Mouse (Mus musculus) fibroblast of lung, adult 2 months (primary cell): ENCODE measurements around the gene Olfr92.

Experiments used
- DNase-seq: peaks from one replicate; pipeline ENCODE4 v3.0.0-alpha.2; 2011; ENCODE audit warnings: low read depth

The Olfr92 gene

GRCm38 (mm10) chr17:37062101-37062641 lies 57.7 kb downstream of the Olfr92 start:
- DNase-seq: no peak

DNA sequence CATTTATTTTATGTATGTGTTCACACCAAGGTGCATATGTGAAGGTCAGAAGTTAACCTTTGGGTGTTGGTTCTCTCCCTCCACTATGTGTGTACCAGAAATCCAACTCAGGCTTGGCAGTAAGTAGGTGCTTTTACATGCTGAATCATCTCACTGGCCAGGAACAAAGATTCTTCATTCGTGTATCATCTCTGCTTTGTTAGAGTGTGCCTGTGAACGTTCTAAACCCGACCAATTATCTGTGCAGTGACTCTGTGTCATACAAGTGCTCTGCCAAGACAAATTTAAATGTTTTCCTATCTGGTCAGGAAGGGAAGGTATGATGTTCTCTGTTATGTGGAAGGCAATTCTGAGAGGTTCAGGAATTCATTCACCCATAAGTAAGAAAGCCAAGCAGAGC lies 58.5 kb downstream of the Olfr92 start:
- no peak for DNase-seq
